Mouse (Mus musculus) limb, embryonic 12.5 days (tissue): ENCODE data around the gene Ppm1k. TPM values are rescaled to one million over a fixed set of nuclear protein-coding genes. Genes with fewer than 3 reads are reported as not detected.
"Not testable (repeated sequence)": the region's sequence is repeated elsewhere in the genome, so short reads cannot be mapped to it uniquely, and the experiment has no call there.

ENCODE experiments used
- ATAC-seq: fragments of 200-750 bp; cut with Nextera tagmentation; 2 replicates; pipeline ENCODE4 v1.8.0; 2017; ENCODE audit warnings: low read depth, moderate TSS enrichment; ENCODE audit not compliant: insufficient number of reproducible peaks, insufficient read depth, low FRiP score, low TSS enrichment
- H3K27ac ChIP-seq: fragments of 300-500 bp; sonication (generic); 2 replicates; pipeline ENCODE4 v1.5.1; 2016; ENCODE audit warnings: mild to moderate bottlenecking, moderate library complexity
- H3K27me3 ChIP-seq: fragments of 300-500 bp; sonication (generic); 2 replicates; pipeline ENCODE4 v1.6.1; 2016; ENCODE audit warnings: mild to moderate bottlenecking, moderate library complexity
- H3K36me3 ChIP-seq: fragments of 300-500 bp; sonication (generic); 2 replicates; pipeline ENCODE4 v1.6.1; 2016; ENCODE audit warnings: mild to moderate bottlenecking, moderate library complexity
- H3K4me1 ChIP-seq: fragments of 300-500 bp; sonication (generic); replicated peaks from 2 replicates; pipeline ENCODE4 v1.6.1; 2016
- H3K4me2 ChIP-seq: fragments of 300-500 bp; sonication (generic); 2 replicates; pipeline ENCODE4 v1.6.1; 2016; ENCODE audit warnings: mild to moderate bottlenecking, moderate library complexity
- H3K4me3 ChIP-seq: fragments of 300-500 bp; sonication (generic); replicated peaks from 2 replicates; pipeline ENCODE4 v1.5.1; 2016; ENCODE audit warnings: mild to moderate bottlenecking
- H3K9ac ChIP-seq: fragments of 300-500 bp; sonication (generic); replicated peaks from 2 replicates; pipeline ENCODE4 v1.6.1; 2016; ENCODE audit warnings: mild to moderate bottlenecking, moderate library complexity
- H3K9me3 ChIP-seq: fragments of 300-500 bp; sonication (generic); 2 replicates; pipeline ENCODE4 v1.6.1; 2016; ENCODE audit warnings: mild to moderate bottlenecking, moderate library complexity
- WGBS: fragments of 180-500 bp; shearing (Covaris S2); methylation state at CpG from one replicate; pipeline ENCODE4 v1.1.7; 2016; 5-methylcytosine and 5-hydroxymethylcytosine counted together
- polyA plus RNA-seq: library from polyadenylated mRNA; unstranded; fragments of >200 nt; fragmentation: Nextera tagmentation; extraction: Ambion mirVana; gene quantifications from 2 replicates; pipeline ENCODE4 v1.2.1, GENCODE M21; 2016

Gene Ppm1k
- polyA plus RNA-seq, 1 experiment from 2014 or later = 5.2 TPM

DNA sequence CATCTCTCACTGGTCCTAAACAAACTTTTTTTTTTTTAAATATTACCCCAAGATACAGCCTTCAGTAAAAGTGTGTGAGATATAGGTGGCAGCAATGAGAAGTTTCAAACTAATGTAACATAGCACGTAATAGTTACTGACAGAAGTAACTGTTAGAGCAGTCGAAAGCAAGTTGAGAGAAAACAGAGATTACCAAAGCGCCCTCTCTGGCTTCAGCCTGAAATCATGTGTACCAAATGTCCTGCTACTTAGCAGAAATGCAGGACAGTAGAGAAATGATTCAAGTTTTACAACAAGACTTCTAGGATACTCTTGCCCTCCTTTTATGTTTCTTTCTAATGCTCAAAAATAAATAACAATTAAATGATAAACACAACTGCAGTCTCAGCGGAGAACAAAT lies 4.3 kb downstream of the Ppm1k start:
- Histone ChIP-seq H3K4me1 (peaks cover 12% of the 10 kb centered on the region), H3K36me3 (0 out of 2 replicates have a peak, but pooled peaks cover 4% of the 10 kb centered on the region), H3K9me3 (no peaks in the 10 kb centered on the region), H3K9ac (no peak overlapping the region), H3K27ac (no peak overlapping the region), H3K27me3 (no peaks in the 10 kb centered on the region), H3K4me2 (no peak overlapping the region), H3K4me3 (no peak overlapping the region)
- 74% methylated on average over 4 of the region's 4 CpGs for WGBS
- no peak for ATAC-seq

GRCm38 (mm10) chr6:57529336-57529845 lies 5.9 kb downstream of the Ppm1k start:
- H3K36me3 ChIP-seq = peaks cover 9% of the 10 kb centered on the region; the same call in 1 of the 2 replicates
- no peak overlapping the region for H3K4me2 ChIP-seq
- no peak overlapping the region for H3K4me3 ChIP-seq
- H3K4me1 ChIP-seq = peaks cover 12% of the 10 kb centered on the region
- H3K27me3 ChIP-seq = no peaks in the 10 kb centered on the region
- 100% methylated on average over 1 of the region's 1 CpGs for WGBS
- H3K9me3 ChIP-seq = no peaks in the 10 kb centered on the region
- H3K27ac ChIP-seq = no peak overlapping the region
- no peak for ATAC-seq
- H3K9ac ChIP-seq = no peak overlapping the region

DNA sequence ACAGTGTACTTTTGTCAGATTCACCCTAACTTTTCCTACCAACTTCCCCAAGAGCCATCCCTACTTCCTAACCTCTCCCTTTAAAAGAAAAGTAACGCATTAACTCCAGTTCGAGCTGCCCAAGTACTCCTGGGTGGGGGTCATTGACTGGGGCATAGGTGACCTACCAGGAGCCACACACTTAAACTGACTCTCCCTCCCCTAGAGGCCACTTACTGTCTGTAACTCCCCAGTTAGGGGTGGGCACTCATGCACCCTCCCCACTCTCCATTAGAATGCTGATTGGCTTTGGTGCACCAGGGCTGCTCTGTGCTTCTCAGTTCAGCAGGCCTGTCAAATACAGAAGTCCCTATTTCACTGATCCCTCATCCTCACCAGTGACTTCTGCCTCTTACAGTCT lies 8.3 kb downstream of the Ppm1k start:
- no peak overlapping the region for H3K4me2 ChIP-seq

DNA sequence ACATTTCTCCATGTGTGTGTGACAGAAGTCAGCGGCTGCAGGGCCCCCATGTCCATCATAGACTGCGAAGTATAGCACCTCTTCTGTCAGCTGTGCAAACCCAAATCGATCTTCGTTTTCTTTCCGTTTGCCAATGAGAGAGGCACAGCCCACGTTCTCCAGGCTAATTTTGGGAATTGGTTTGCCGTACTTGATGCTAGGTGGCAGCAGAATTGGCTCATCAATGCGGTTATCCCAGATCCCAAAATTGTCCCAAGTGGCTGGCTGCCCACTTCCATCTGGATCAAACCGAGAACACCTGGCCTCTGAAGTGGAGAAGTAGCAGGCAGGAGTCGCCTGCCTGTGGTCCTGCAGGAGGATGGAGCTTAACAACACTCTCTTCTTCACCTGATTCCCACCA lies 10.5 kb downstream of the Ppm1k start:
- H3K27ac ChIP-seq = no peak overlapping the region
- peaks cover 10% of the 10 kb centered on the region; the same call in 1 of the 2 replicates for H3K36me3 ChIP-seq
- no peaks in the 10 kb centered on the region for H3K4me1 ChIP-seq
- WGBS = 84% methylated on average over 10 of the region's 10 CpGs
- H3K9me3 ChIP-seq = no peaks in the 10 kb centered on the region
- H3K27me3 ChIP-seq = no peaks in the 10 kb centered on the region
- H3K9ac ChIP-seq = no peak overlapping the region
- no peak overlapping the region for H3K4me3 ChIP-seq
- no peak overlapping the region for H3K4me2 ChIP-seq
- no peak for ATAC-seq

More for the DNA sequence above, 8.3 kb downstream of the Ppm1k start:
- no peak overlapping the region for H3K4me3 ChIP-seq
- no peak overlapping the region for H3K9ac ChIP-seq
- WGBS = 89% methylated on average over 2 of the region's 2 CpGs
- no peaks in the 10 kb centered on the region for H3K9me3 ChIP-seq
- H3K36me3 ChIP-seq = peaks cover 10% of the 10 kb centered on the region; the same call in 1 of the 2 replicates
- H3K27ac ChIP-seq = no peak overlapping the region
- no peak for ATAC-seq
- no peaks in the 10 kb centered on the region for H3K4me1 ChIP-seq
- no peaks in the 10 kb centered on the region for H3K27me3 ChIP-seq

GRCm38 (mm10) chr6:57520749-57521652 lies 14.3 kb downstream of the Ppm1k start:
- 91% methylated on average over 10 of the region's 10 CpGs for WGBS
- Histone ChIP-seq H3K4me3 (no peak overlapping the region), H3K27ac (no peak overlapping the region), H3K27me3 (no peaks in the 10 kb centered on the region), H3K9me3 (no peaks in the 10 kb centered on the region), H3K9ac (no peak overlapping the region), H3K4me1 (no peaks in the 10 kb centered on the region), H3K36me3 (peaks cover 12% of the 10 kb centered on the region; the same call in 1 of the 2 replicates), H3K4me2 (no peak overlapping the region)
- no peak for ATAC-seq

DNA sequence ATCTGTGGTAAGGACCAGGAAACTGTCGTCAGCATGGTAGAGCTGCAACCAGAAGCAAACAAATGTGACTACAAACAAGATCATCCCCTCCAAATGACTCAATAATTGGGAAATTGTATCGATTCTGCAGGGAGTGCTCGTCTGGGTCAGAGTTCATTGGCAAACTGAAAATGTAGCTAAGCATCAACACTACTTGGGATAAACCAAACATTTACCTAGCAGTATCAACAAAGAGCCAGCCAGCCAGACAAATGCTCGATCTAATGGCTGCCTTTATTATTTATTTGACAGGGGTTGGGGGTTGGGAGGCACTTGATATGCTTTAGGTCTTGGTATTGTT lies 21.3 kb downstream of the Ppm1k start:
- peaks cover 37% of the 10 kb centered on the region for H3K36me3 ChIP-seq
- no peak overlapping the region for H3K27ac ChIP-seq
- ATAC-seq = no peak
- WGBS = 78% methylated on average over 4 of the region's 4 CpGs
- no peaks in the 10 kb centered on the region for H3K4me1 ChIP-seq
- H3K9ac ChIP-seq = no peak overlapping the region
- no peak overlapping the region for H3K4me2 ChIP-seq
- H3K9me3 ChIP-seq = no peaks in the 10 kb centered on the region
- H3K27me3 ChIP-seq = no peaks in the 10 kb centered on the region
- no peak overlapping the region for H3K4me3 ChIP-seq

GRCm38 (mm10) chr6:57513351-57514034 lies 21.8 kb downstream of the Ppm1k start:
- Histone ChIP-seq H3K9me3 (no peaks in the 10 kb centered on the region), H3K9ac (no peak overlapping the region), H3K4me1 (no peaks in the 10 kb centered on the region), H3K4me2 (no peak overlapping the region), H3K27ac (no peak overlapping the region), H3K36me3 (peaks cover 34% of the 10 kb centered on the region), H3K4me3 (no peak overlapping the region), H3K27me3 (no peaks in the 10 kb centered on the region)
- WGBS = 83% methylated on average over 7 of the region's 7 CpGs
- no peak for ATAC-seq

- Histone ChIP-seq H3K4me3 (no peak overlapping the region), H3K9ac (no peak overlapping the region), H3K36me3 (peaks cover 34% of the 10 kb centered on the region), H3K9me3 (no peaks in the 10 kb centered on the region), H3K27me3 (no peaks in the 10 kb centered on the region), H3K27ac (no peak overlapping the region), H3K4me2 (no peak overlapping the region), H3K4me1 (no peaks in the 10 kb centered on the region)
- no peak for ATAC-seq
- WGBS = 86% methylated on average over 5 of the region's 5 CpGs
Observed at GRCm38 (mm10) chr6:57511899-57512298, 23.4 kb downstream of the Ppm1k start.

DNA sequence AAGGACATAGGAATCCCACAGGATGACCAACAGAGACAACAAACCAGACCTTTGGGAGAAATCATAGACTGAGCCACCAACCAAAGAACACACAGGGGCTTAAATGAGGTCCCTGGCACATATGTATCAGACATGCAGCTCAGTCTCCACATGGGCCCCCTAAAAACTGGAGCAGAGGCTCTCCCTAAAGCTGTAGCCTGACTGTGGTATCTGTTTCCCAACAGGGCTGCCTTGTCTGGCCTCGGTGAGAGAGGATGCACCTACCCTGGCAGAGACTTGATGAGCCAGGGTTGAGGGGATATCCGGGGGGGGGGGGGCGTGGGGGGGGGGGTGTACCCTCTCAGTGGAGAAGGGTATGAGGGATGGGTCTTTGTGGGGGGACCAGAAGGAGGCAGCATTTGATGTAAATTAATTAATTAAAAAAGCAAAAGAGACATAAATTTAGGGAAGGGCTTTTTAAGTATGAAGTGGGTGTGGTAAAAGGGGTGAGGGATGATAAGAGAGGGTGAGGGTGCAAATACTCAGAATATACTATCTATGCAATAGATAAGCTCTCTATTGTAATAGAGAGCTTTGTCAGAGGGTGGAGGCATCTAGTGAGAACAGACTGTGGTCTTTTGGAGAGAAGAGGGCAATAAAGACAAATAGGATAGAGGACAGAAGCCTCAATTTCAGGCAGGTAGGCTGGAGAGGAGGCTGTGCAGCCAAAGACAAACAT lies 31.4 kb downstream of the Ppm1k start:
- no peak overlapping the region for H3K9ac ChIP-seq
- H3K4me1 ChIP-seq = no peaks in the 10 kb centered on the region
- H3K36me3 ChIP-seq = no peaks in the 10 kb centered on the region
- H3K4me3 ChIP-seq = no peak overlapping the region
- no peak overlapping the region for H3K4me2 ChIP-seq
- no peak for ATAC-seq
- H3K27me3 ChIP-seq = no peaks in the 10 kb centered on the region
- no peak overlapping the region for H3K27ac ChIP-seq
- no peaks in the 10 kb centered on the region for H3K9me3 ChIP-seq
- WGBS = 100% methylated on average over 1 of the region's 3 CpGs

- WGBS = 76% methylated on average over 2 of the region's 2 CpGs
- no peak overlapping the region for H3K4me2 ChIP-seq
- H3K4me1 ChIP-seq = no peaks in the 10 kb centered on the region
- H3K4me3 ChIP-seq = no peak overlapping the region
- ATAC-seq = no peak
- no peaks in the 10 kb centered on the region for H3K36me3 ChIP-seq
- H3K27ac ChIP-seq = no peak overlapping the region
- H3K9ac ChIP-seq = no peak overlapping the region
- H3K9me3 ChIP-seq = no peaks in the 10 kb centered on the region
- no peaks in the 10 kb centered on the region for H3K27me3 ChIP-seq
Observed at GRCm38 (mm10) chr6:57499209-57499608, 36.1 kb downstream of the Ppm1k start.

- ATAC-seq, H3K9me3 ChIP-seq, H3K4me1 ChIP-seq, H3K4me2 ChIP-seq, H3K4me3 ChIP-seq, H3K27me3 ChIP-seq, H3K27ac ChIP-seq, H3K9ac ChIP-seq, H3K36me3 ChIP-seq: not testable (repeated sequence)
- 18% methylated on average over 3 of the region's 3 CpGs for WGBS
Observed at GRCm38 (mm10) chr6:57468161-57468560, 67.1 kb downstream of the Ppm1k start.
